Mouse (Mus musculus): ENCODE measurements around the gene Ralgapb.
"Not testable (repeated sequence)": the region's sequence is repeated elsewhere in the genome, so short reads cannot be mapped to it uniquely, and the experiment has no call there.

The Ralgapb gene

DNA sequence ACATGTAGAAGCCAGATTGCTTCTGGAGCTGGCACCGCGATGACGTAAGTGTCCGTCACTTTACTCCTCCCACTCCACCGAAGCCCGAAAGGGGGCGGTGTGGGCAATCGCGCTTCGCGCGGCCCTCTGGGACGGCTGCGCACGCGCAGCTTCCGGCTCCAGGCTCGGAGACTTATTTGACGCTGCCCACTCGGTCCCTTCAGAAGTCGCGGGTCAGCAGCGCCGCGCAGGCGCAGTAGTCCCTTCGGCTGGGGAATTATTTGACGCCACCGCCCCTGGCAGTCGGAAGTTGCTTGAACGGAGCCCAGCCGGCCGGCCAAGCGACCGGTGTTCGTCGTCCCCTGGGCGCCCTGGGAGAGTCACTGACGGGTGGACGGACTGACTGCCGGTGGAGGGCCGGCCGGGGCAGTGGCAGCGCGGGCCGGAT is at the start of gene Ralgapb:
TSS of gene Ralgapb (plus strand) at position 254 of the 427 bp plus-strand sequence.
- peak; percentile 98 for DNase-seq (ENCODE audit: low spot score)

DNA sequence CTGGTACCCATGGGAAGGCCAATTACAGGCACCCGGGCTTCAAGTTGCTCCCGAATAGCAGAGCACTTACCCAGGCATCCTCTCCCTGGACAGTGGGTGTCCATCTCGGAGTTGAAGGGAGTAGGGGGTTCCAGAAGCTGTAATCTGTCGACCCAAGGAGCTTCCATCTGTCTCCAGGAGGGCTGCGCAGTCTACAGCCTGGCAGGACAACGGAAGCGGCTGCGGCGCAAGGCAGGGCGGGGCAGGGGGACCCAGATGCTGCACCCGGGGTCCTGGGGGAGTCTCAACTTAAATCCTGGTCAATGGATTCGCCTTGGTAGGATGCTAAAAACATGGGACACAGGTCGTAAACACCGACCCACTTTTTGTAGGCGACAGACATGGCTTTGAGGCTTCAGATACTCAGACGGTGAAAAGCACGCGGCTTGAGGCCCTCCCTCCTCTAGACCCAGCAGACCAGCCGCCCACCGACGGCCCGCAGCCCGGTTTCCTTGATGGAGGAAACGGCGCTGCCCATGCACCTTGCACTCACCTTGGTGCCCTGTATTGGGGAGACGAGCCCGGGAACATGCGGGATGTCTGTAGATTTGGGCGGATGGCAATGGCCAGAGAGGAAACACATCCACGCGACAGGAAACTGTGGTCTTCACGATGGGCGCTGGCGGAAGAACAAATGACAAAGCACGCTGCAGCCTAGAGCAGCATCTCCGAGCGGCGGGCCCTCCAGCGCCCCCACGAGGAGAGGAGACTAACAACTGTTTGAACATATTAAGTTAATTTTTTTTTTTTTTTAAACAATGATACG is 48.6 kb upstream of the Ralgapb start:
- peak; percentile 87 for DNase-seq (ENCODE audit: low spot score)

DNA sequence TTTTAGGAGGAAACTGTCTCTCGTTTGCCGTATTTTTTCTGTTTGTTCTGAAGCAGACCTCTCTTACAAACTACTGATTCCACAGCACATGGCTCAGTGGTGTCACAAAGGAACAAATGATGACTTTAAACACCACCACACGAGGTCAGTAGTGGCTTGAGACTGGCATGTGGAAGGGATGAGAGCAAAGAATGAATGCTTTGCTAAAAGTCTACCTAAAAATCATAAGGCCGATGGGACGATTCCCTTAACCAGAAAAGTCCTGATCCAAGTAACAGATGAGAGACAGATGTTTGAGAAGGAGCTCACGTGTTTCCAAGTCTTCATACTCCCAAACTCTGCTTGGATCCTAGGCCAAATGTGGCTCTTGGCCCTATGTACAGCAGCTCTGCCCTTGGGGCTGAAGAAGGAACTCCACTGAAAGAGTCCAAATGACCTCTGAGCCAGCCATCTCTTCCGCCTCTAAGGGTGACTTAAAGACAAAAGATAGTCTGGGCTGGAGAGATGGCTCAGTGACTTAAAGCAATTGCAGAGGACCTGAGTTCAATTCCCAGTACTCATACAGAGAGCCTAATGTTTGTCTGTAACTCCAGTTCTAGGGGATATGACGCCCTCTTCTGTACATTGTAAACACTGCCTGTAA is 47.8 kb upstream of the Ralgapb start:
- no peak for DNase-seq (ENCODE audit: low spot score)

DNA sequence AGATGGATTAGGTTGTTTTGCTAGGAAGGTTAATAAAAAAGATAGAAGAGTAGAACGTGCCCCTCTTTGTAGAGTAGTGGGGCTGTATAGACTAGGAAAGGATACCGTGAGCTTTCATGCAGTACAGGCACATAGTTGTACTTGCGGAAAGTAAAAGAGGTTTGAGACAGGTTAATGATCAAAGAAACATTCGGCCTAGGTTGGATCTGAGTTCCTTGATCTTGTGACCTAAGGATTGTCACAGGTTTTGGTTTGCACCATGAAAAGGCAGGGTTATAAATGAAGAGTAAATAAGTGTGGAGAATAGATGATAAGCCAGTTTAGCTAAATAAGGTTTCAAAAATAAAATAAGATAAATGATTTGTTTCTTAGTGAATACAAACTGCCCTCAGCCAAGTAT is 45.5 kb upstream of the Ralgapb start:
- DNase-seq (ENCODE audit: low spot score): no peak

DNA sequence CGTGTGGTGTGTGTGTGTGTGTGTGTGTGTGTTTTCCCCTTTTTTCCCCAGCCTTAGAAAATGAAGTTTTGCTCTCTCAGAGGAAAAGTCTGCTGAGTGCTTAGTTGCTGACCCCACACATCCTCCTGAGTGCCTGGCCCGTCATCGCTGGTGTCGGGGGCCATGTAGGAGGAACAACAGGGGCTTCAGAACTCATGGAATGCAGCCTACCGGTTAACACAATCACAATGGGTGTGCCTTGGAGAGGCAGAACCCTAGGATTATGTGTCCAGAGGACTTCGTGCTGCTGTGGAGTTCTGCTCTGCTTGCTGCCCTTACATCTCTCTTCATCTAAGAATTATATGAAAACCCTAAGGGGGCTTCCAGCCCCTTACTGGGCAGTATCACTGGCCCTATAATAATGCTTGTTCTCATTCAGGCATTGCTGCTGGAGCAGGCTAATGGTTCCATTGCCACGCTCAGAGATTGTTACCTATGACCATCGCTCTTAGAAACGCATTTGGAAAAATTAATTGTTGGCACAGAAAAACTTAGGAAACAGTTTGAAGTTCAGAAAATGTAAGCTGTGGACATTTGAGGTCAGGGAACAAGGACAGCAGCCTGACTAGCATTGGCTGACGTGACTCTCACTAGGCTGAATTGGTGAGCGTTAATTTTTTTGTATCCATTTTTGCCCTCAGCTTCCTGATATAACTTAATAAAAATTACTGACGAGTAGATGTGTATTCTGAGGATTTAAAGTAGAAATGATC is 44.4 kb upstream of the Ralgapb start:
- no peak for DNase-seq (ENCODE audit: low spot score)

DNA sequence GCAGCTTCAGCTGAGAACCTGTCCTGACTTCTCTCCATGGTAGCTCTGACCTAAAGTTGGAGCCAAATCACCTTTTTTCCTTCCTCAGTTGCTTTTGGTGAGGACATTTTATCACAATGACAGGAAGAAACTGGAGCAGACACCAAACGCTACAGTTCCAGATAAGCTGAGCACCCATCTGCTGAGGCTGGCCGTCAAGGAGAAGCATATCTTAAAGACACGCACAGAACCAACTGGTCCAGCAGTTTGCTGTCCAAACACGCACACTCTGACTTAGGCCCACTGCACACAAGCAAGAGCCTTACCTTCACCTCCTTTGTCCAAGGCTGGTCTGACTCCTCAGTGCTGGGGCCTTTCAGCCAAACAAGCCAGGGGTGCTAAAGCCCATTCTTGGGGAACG is 42.0 kb upstream of the Ralgapb start:
- no peak for DNase-seq (ENCODE audit: low spot score)

DNA sequence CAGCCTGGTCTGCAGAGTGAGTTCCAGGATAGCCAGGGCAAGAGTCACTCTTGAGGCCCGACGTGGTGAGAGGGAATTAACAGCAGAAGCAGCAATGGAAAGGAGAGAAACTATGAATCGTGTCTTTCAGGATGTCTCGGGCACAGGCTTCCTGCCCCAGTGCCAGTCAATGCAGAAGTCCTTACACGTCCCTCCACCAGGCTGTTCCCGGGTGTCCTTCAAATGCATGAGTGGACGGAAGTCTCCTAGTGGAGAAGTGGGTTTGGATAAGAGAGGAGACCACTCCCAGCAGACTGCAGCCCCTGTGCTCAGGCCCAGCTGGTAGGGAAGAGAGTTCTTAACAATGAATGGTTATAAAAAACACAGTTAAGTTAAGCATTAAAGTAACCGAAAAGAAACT is 41.3 kb upstream of the Ralgapb start:
- no peak for DNase-seq (ENCODE audit: low spot score)

DNA sequence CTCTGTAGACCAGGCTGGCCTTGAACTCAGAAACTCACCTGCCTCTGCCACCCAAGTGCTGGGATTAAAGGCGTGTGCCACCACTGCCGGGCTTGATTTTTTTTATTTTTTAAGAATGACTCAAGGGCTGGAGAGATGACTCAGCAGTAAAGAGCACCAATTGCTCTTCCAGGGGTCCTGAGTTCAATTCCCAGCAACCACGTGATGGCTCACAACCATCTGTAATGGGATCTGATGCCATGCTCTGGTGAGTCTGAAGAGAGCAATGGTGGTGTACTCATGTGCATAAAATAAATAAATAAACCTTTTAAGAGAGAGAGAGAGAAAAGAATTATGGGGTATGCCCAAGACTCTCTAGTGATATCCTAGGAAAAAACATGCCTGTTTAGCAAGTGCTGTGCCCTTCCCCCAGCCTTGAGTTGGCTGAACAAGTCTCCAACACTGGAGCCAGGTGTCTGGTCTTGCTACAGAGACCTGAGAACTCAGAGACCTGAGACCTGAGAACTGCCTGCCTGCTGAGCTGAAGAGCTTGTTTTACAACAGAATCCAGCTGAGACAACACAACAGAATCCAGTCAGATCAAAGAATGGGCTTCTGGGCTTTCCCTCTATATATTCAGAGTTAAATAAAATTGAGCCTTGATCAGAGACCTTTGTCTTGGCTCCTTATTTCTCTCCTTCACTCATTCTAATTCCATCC is 40.0 kb upstream of the Ralgapb start:
- DNase-seq (ENCODE audit: low spot score): no peak

DNA sequence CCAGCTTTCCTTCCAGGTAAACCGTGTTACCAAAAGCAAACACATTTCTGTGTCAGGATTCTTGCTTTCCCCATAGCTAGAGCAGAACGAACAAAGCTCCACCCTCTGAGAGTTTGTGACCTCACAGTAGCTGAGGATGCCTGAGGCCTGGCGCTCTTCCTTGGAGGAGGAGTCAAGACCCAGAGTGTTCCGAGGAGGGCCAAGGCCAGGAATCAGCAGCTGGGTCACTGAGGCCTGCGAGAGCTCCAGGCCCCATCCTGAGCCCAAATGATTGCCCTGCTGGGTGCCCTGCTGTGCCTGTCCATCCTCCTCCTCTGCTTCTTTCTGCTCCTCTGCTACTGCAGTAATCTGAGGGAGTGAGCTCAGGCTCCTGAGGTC is 39.5 kb upstream of the Ralgapb start:
- no peak for DNase-seq (ENCODE audit: low spot score)

DNA sequence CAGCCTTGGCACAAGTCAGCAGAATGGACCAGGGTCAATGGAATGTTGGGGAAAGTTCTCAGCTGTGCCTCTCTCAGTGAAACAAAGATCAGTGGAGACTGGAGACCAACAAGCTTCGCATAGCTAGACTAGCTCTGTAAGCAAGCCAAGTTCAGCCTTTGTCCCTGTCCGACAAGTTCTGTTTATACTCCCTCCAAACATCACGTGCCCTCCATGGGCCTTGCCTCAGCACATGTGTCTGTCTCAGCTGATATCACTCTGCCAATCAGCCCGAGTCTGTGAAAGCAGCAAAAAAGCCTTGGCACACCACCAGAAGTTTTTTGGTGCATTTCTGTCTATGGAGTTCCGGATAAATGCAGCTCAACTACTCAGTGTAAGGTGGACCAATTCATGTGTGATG is 36.6 kb upstream of the Ralgapb start:
- no peak for DNase-seq (ENCODE audit: low spot score)

DNA sequence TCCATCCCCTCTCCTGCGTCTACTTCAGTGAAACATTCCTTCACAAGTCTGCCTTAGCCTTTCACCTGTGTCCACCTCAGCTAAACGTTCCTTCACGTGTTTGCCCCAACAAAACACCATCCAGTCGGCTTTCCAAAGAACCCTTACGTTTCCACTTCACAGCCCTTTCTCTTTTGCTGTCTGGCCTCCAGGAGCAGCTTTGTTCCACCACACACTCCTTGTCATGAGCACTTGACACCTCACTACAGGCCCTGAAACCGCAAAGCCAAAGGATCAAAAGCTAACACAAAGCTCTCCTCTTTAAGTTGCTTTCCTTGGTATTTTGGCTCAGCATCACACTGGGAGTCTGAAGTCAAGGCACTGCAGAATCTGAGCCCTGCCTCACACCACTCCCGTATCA is 36.1 kb upstream of the Ralgapb start:
- no peak for DNase-seq (ENCODE audit: low spot score)

DNA sequence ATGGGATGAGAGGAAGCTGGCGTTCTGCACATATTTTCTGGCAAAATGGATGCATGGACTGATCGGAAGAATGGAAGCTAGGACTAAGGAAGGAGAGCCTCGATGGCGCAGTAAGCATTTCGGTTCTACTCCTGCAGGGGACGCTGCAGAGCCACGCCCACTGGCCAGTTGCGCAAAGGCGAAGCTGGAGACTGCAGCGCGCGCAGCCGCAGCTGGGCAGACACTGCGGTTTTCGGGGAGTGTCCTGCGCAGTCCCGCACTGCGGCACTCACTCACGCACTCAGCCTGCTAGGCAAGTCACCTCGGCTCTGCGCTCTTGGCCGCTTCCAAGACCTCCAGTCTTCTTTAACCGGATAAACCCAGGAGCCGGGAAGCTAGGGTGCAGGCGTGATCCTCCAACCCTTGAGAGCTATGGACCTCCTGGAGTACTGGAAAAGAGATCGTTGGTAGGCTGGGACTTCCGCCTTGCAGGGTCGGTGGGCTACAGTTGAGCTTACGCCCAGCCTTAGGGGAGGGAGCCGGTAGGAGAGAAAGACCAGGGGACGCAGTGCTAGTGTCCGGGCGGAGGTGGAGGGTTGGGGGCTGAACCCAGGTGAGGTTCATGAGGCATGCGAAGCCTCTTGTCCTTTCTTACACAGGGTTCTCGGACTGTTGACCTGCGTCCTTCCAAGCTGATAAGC is 34.1 kb upstream of the Ralgapb start, which contains the start of gene Snhg11:
TSS of gene Snhg11 (plus strand) at position 196 of the 680 bp plus-strand sequence.
- peak; percentile 68 for DNase-seq (ENCODE audit: low spot score)

DNA sequence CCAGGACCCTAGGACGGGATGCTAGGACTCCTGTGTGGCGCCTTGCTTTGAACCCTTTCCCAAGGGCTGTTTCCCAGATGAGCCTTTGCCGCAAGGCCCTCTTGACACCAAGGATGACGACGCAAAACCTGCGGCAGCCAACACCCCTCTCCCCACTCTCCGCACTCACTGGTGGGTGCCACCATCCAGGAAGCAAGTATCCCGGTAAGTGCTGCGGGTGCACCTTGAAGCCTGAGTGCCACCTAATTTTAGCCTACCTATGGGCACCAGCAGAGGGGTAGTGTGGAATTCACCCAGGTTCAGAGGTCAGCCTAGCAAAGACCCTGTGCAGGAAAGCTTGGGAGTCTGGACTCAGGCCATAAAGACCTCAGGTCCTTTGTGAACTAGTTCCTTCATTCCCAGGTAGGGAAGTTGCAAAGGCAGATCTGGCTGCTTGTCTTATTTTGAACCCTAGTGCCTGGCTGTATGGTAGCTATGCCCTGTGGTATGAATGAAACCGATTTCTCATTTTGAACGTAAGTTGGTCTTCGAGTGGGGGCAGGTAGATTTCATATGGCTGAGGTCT is 33.4 kb upstream of the Ralgapb start:
- no peak for DNase-seq (ENCODE audit: low spot score)

DNA sequence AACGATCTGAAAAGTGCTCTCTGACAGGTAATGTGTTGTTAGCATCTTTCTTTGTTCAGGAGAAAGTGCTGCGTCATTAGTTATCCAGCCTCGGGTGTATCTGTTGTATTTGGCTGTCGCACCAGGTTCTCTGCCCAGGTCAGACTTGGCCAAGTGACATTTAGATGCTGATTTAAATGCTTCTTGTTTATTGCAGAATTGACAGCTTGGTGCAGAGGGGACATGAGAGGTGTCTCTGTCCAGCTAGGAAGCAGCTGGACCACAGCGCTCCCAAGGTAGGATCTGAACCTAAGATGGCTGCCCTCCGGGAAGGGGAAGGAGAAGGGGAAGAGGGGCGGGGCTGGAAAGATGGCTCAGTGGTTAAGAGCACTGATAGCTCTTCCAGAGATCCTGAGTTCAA is 32.9 kb upstream of the Ralgapb start:
- DNase-seq (ENCODE audit: low spot score): no peak

DNA sequence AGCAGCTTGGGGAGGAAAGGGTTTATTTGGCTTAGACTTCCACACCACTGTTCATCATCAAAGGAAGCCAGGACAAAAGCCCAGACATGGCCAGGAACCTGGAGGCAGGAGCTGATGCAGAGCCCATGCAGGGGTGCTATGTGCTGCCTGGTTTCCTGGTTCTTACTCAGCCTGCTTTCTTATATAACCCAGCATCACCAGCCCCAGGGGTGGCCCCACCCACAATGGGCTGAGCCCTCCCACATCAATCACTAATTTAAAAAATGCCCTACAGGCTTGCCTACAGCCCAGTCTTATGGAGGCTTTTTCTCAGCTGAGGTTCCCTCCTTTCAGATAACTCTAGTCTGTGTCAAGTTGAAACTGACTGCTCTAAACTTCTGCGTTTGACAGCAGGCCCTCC is 31.8 kb upstream of the Ralgapb start:
- no peak for DNase-seq (ENCODE audit: low spot score)

DNA sequence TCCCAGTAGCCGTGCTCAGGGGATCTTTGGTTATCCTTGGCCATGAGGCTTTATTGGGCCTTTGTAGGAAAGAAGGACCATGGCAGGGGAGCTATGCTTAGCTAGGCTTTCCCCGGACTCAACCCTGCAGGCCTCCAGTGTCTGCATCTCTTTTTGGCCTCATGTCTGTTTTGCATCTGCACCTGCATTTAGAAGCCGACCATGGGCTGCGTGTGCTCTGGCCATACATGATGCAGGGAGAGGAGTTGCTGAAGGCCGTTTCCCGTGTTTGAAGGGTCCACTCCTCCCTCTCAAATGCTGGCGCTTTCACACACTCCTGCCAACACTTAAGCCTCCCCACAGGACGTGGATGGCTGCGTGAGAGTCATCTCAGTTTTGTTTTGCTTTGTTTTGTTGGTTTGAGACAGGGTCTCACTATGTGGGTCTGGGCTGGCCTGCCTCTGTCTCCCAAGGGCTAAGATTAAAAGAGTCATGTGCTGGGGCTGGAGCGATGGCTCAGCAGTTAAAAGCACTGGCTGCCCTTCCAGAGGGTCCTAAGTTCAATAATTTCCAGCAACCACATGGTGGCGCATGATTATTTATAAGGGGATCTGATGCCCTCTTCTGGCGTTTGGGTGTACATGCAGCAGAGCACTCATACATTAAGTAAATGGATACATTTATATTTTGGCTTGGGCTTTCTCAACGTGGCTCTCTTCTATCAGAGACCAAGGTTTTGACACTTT is 30.1 kb upstream of the Ralgapb start:
- DNase-seq (ENCODE audit: low spot score): no peak

DNA sequence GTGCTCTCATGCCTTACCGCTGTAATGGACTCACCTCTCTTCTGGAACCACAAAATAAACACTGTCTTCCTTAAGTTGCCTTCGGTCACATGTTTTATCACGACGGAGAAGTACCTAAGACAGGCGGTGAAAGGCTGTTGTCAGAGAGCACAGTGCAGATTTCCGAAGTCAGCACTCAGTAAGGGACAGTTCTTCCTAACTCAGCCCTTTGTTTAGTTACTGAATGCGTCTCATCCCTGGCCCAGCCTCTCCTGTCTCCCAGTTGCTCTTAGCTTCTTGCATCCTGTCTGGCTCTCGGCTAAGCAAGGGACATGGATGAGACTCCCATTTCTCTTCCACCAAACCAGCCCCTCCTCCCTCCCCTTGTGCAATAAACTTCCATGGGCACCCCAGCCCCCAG is 23.6 kb upstream of the Ralgapb start:
- no peak for DNase-seq (ENCODE audit: low spot score)

DNA sequence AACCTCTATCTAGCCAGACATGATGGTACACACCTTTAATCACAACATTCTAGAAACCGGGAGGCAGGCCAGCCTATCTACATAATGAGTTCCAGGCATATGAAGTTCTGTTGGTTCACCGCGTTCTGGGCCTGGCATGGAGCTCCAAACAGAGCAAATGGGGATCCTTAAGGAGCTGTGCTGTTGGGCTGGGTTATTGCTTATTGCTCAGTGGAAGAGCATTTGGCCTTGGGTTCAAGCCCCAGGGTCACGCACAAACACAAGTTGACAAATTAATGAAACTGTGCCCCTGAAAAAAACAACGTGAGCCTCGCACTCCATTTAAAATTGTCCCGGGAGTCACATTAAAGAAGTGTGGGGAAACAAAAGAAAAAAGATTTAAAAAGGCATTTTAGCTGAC is 20.2 kb upstream of the Ralgapb start:
- DNase-seq (ENCODE audit: low spot score): no peak

DNA sequence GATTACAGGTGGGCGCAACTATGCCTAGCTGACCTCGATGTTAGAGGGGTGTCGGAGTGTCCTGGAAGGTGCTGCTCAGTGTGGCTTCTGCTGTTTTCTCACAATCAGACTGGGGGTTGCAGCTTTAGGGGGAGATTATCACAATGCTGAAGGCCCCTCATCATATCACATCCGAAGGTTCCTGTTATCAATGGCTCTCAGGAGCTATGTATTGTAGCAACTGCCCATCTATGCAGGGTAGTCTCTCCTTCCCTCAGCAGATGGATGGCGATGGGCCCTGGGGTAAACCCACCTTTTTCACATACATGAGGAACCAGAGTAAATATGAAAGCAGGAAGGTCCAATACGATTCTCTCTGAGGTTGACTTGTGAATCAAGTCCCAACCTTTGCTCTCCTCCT is 13.3 kb upstream of the Ralgapb start:
- DNase-seq (ENCODE audit: low spot score): no peak

DNA sequence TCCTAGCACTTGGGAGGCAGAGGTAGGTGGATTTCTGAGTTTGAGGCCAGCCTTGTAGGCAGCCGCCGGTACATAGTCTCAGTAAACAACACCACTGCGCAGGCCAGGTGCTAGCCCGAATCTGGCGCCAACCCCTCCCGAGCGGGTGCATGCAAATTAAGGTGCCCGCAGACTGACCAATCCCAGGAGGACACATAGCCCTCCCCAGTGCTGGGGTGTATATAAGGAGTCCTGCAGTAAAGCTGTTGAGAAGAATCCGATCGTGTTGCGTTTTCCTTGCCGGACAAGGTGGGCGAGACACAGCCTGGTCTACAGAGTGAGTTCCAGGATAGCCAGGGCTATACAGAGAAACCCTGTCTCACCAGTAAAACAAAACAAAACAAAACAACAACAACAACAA is 12.5 kb upstream of the Ralgapb start:
- DNase-seq (ENCODE audit: low spot score): not testable (repeated sequence)

DNA sequence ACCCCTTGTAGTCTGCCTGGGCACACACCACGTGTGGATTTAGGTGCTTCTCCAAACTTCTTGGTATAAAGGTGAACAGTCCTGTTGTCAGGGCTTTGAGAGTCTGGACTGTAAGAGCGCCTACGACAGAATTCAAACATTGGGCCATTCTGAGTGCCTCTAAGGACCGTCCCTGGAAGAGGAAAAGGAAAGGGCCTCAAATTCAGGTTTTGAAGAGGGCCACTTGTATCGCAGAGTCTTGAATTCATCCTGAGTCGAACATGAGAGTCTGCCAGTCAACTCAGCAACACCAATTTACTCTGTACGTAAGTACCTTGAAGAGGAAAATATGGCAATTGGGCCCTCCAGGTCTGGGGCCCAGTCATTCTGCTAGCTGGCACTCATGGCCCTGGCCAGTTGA is 6.7 kb upstream of the Ralgapb start:
- DNase-seq (ENCODE audit: low spot score): no peak
